Mouse (Mus musculus): Measurements from ENCODE around the gene Fam198a. TPM values are rescaled to one million over a fixed set of nuclear protein-coding genes. Genes with fewer than 3 reads are reported as not detected.

Fam198a gene
- 1.0 and 1.2 TPM in 2 replicates for polyA plus RNA-seq (2015; fragmentation: Nextera tagmentation; extraction: Ambion mirVana)

DNA sequence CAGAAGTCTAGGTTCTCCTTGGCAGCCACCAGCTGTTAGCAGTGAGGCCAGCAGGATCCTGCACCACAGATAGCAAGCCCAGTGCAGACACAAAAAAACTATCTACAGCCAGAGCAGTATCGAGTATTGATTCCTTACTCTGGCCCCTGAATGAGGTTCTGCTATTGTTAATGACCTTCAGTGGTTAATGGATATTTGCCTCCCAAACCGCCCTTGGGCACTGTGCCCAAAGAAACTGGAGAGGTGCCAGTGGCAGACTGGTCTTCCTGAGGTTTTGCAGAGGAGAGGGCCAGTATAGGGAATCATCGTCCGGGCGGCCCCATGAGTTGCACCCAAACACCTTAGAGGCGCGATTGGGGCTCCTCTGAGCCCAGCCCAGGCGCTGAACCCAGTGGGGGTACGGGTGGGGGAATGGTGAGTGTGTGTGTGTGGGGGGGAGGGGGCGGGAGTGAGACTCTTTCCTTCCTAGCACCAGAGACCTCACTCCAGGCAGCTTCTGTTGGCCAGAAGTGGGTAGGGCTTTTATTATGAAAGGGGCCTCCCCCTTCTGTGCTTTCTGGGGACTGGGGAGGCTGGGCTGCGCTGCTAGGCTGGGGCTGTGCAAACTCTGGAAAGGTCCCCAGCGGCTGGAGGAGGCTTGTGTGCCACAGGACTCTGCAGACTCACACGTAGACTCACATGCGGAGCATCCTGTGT, at the start of gene Fam198a:
Gene Fam198a (plus strand): TSS at position 571 of the 696 bp plus-strand sequence.
- Histone ChIP-seq H3K9me3 (replicated peaks) (no peaks in the 10 kb centered on the region), H3K4me2 (peak within 1 kb of the TSS; percentile 56), H3K27me3 (no peaks in the 10 kb centered on the region), H3K9ac (peak within 1 kb of the TSS; percentile 41; the same call in 1 of the 2 replicates), H3K27ac (peak within 1 kb of the TSS; percentile 65), H3K4me1 (peaks cover 15% of the 10 kb centered on the region), H3K4me3 (peak within 1 kb of the TSS; percentile 24), H3K36me3 (ENCODE audit: poor library complexity, severe bottlenecking) (no peaks in the 10 kb centered on the region)
- 2% methylated on average over 14 of the region's 14 CpGs for WGBS
- peak; percentile 93 for ATAC-seq

- Histone ChIP-seq H3K9ac (no peak overlapping the region), H3K9me3 (replicated peaks) (no peaks in the 10 kb centered on the region), H3K36me3 (ENCODE audit: poor library complexity, severe bottlenecking) (no peaks in the 10 kb centered on the region), H3K27ac (no peak overlapping the region), H3K4me1 (no peaks in the 10 kb centered on the region), H3K4me3 (no peak overlapping the region), H3K4me2 (no peak overlapping the region), H3K27me3 (no peaks in the 10 kb centered on the region)
- no peak for ATAC-seq
- WGBS: 75% methylated on average over 5 of the region's 5 CpGs
Observed at GRCm38 (mm10) chr9:121901710-121902700, 48.8 kb upstream of the Fam198a start.

GRCm38 (mm10) chr9:121903476-121904305, 47.1 kb upstream of the Fam198a start:
- Histone ChIP-seq H3K27ac (no peak overlapping the region), H3K4me3 (no peak overlapping the region), H3K4me2 (no peak overlapping the region), H3K9me3 (replicated peaks) (no peaks in the 10 kb centered on the region), H3K9ac (no peak overlapping the region), H3K36me3 (ENCODE audit: poor library complexity, severe bottlenecking) (no peaks in the 10 kb centered on the region), H3K27me3 (no peaks in the 10 kb centered on the region), H3K4me1 (no peaks in the 10 kb centered on the region)
- no peak for ATAC-seq
- WGBS: 78% methylated on average over 8 of the region's 8 CpGs

- Histone ChIP-seq H3K4me3 (no peak overlapping the region), H3K27ac (no peak overlapping the region), H3K9ac (no peak overlapping the region), H3K27me3 (no peaks in the 10 kb centered on the region), H3K9me3 (replicated peaks) (no peaks in the 10 kb centered on the region), H3K4me2 (no peak overlapping the region), H3K4me1 (no peaks in the 10 kb centered on the region), H3K36me3 (ENCODE audit: poor library complexity, severe bottlenecking) (no peaks in the 10 kb centered on the region)
- 86% methylated on average over 4 of the region's 4 CpGs for WGBS
- no peak for ATAC-seq
Observed at GRCm38 (mm10) chr9:121904319-121904718, 46.5 kb upstream of the Fam198a start.

- 91% methylated on average over 7 of the region's 7 CpGs for WGBS
Observed at GRCm38 (mm10) chr9:121904946-121905345, 45.8 kb upstream of the Fam198a start.

GRCm38 (mm10) chr9:121905556-121906185, 45.1 kb upstream of the Fam198a start:
- no peaks in the 10 kb centered on the region for H3K27me3 ChIP-seq
- H3K4me2 ChIP-seq: no peak overlapping the region
- H3K36me3 ChIP-seq (ENCODE audit: poor library complexity, severe bottlenecking): no peaks in the 10 kb centered on the region
- no peak overlapping the region for H3K27ac ChIP-seq
- H3K4me3 ChIP-seq: no peak overlapping the region
- ATAC-seq: no peak
- WGBS: 85% methylated on average over 4 of the region's 4 CpGs
- H3K9ac ChIP-seq: no peak overlapping the region
- H3K9me3 ChIP-seq (replicated peaks): no peaks in the 10 kb centered on the region
- no peaks in the 10 kb centered on the region for H3K4me1 ChIP-seq

More at GRCm38 (mm10) chr9:121904946-121905345, 45.8 kb upstream of the Fam198a start:
- no peaks in the 10 kb centered on the region for H3K27me3 ChIP-seq
- H3K4me1 ChIP-seq: no peaks in the 10 kb centered on the region
- no peak overlapping the region for H3K4me2 ChIP-seq
- no peak for ATAC-seq
- no peak overlapping the region for H3K9ac ChIP-seq
- no peaks in the 10 kb centered on the region for H3K36me3 ChIP-seq (ENCODE audit: poor library complexity, severe bottlenecking)
- no peaks in the 10 kb centered on the region for H3K9me3 ChIP-seq (replicated peaks)
- no peak overlapping the region for H3K27ac ChIP-seq
- H3K4me3 ChIP-seq: no peak overlapping the region

DNA sequence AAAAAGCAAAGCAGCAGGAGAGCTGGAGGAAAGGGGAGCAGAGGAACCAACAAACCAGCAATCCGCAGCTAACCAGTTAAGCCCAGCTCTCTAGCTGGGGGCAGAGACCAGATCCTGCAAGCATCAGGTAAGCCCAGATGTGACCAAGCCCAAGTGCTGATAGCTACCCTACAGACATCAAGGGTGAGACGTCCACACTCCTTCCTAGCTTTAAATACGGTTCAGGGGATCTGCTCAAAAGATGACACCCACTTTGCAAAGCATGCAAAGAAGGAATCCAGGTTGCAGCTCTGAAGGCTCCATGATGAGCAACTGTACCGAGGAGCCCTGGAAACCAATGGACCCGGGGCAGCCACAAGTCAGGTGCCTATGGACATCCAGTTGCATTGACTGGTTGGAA, 44.3 kb upstream of the Fam198a start:
- no peak overlapping the region for H3K4me3 ChIP-seq
- H3K9ac ChIP-seq: no peak overlapping the region
- no peaks in the 10 kb centered on the region for H3K27me3 ChIP-seq
- H3K4me2 ChIP-seq: no peak overlapping the region
- H3K9me3 ChIP-seq (replicated peaks): no peaks in the 10 kb centered on the region
- H3K27ac ChIP-seq: no peak overlapping the region
- WGBS: 86% methylated on average over 5 of the region's 5 CpGs
- H3K36me3 ChIP-seq (ENCODE audit: poor library complexity, severe bottlenecking): no peaks in the 10 kb centered on the region
- ATAC-seq: no peak
- no peaks in the 10 kb centered on the region for H3K4me1 ChIP-seq

GRCm38 (mm10) chr9:121907356-121908070, 43.3 kb upstream of the Fam198a start:
- Histone ChIP-seq H3K9me3 (replicated peaks) (no peaks in the 10 kb centered on the region), H3K9ac (no peak overlapping the region), H3K36me3 (ENCODE audit: poor library complexity, severe bottlenecking) (no peaks in the 10 kb centered on the region), H3K27me3 (no peaks in the 10 kb centered on the region), H3K4me3 (no peak overlapping the region), H3K4me2 (no peak overlapping the region), H3K4me1 (no peaks in the 10 kb centered on the region), H3K27ac (no peak overlapping the region)
- 78% methylated on average over 10 of the region's 10 CpGs for WGBS
- no peak for ATAC-seq

GRCm38 (mm10) chr9:121908321-121908720, 42.5 kb upstream of the Fam198a start:
- Histone ChIP-seq H3K4me1 (no peaks in the 10 kb centered on the region), H3K9ac (no peak overlapping the region), H3K4me2 (no peak overlapping the region), H3K4me3 (no peak overlapping the region), H3K36me3 (ENCODE audit: poor library complexity, severe bottlenecking) (no peaks in the 10 kb centered on the region), H3K27ac (no peak overlapping the region), H3K9me3 (replicated peaks) (no peaks in the 10 kb centered on the region), H3K27me3 (no peaks in the 10 kb centered on the region)
- no peak for ATAC-seq
- WGBS: 94% methylated on average over 17 of the region's 17 CpGs

DNA sequence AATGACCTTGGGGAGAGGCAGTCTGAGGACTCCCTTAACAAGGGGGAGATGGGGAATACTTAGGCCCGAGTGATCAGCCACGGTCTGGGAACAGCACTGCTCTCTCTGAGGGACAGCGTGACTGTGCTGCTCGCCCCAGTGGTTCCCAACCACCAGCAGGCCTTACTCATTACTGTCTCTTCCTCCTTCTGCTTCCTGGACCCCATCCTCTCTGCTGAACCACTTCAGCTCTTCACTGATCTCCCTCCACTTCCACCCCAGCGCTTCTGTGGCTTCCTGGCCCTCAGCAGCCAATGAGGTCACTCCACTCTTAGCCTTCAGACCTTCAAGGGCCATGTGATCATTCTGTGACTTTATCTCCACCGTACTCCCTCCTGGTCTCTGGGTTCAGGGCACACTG, 41.2 kb upstream of the Fam198a start:
- WGBS: 85% methylated on average over 6 of the region's 6 CpGs
- Histone ChIP-seq H3K36me3 (ENCODE audit: poor library complexity, severe bottlenecking) (no peaks in the 10 kb centered on the region), H3K9ac (no peak overlapping the region), H3K9me3 (replicated peaks) (no peaks in the 10 kb centered on the region), H3K4me2 (no peak overlapping the region), H3K4me1 (no peaks in the 10 kb centered on the region), H3K4me3 (no peak overlapping the region), H3K27ac (no peak overlapping the region), H3K27me3 (no peaks in the 10 kb centered on the region)
- no peak for ATAC-seq

DNA sequence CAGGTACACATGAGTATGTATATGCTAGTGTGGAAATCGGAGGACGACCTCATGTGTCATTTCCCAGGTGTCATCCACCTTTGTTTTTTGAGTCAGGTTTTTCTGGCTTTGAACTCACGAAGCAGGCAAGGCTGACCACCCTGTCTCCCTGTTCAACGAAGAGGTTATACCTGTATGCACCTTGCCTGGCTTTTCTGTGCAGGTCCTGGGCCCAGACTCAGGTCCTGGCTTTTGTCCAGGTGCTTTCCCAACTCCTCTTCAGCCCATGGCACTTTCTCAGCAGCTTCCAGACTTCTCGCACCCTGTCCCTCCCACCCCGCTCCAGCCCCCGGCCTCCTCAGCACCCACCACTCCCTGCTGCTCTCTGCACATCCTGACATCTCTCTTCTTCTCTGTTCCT, 39.6 kb upstream of the Fam198a start:
- Histone ChIP-seq H3K4me3 (no peak overlapping the region), H3K27ac (no peak overlapping the region), H3K4me1 (no peaks in the 10 kb centered on the region), H3K9ac (no peak overlapping the region), H3K36me3 (ENCODE audit: poor library complexity, severe bottlenecking) (no peaks in the 10 kb centered on the region), H3K4me2 (no peak overlapping the region), H3K27me3 (no peaks in the 10 kb centered on the region), H3K9me3 (replicated peaks) (no peaks in the 10 kb centered on the region)
- ATAC-seq: no peak
- 95% methylated on average over 7 of the region's 7 CpGs for WGBS

Data from forebrain, embryonic 13.5 days (tissue).